Mouse (Mus musculus) urinary bladder, postnatal 10 days (tissue): ENCODE results near the gene Natd1.

Experiments
- DNase-seq: peaks from one replicate; pipeline ENCODE4 v3.0.0; 2022; ENCODE audit warnings: low spot score

Gene Natd1

DNA sequence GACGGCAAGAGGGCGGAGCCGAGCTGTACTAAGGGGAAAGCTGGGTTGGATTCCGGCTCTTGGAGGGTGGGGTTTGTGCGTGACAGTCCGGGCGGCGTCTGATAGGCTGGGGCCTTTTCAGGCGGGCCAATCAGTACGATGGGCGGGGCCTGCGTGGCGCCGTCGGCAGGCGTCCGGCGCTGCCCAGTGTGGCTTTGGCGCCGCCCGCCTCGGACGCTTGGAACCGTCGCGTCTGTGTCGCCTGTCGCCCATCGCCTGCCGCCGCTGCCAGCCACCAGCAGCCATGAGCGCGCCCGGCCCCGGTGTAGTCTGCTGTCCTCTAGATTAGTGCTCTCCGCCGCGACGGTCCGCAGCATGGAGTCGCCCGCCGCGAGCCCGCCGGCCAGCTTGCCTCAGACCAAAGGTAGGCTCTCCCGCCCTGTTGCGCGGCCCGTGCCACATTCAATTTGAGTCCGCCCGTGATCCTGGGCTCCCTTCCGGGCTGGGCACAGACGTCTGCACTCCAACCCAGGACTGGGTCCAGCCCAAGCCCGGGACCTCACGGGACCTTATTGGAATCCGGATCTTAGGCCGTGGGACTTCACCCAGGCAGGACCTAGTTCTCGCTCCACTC is 17.4 kb upstream of the Natd1 start, which contains the start of gene Map2k3:
Gene Map2k3 (plus strand): TSS at position 165 of the 613 bp plus-strand sequence.
- DNase-seq: peak; percentile 87

DNA sequence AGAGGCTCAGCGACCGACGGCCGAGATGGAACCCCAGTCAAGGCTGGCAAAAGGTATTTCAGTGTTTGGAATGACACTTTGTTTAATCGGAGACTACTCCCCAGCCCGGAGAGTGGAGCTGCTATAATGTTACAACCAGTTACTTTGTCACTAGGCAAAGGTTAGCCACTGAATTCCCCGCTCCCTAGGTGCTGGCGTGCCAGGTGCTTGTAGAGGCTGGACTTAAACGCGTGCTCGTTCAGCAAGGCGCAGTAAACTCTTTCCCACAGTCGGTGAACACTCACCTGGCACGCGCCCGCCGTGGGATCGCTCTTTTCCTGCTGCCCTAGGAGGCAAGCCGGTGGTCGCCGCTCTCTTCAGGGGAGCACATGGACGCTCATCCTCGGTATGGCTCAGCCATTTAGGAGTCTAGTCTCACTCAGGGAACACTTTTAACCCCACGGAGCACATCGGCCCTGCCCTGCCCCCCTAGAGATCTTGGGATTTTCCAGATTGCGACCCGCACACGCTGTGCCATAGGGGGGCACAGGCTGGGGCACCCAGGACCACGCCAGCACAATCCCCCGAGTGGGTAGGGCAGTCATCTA is 16.8 kb upstream of the Natd1 start:
- no peak for DNase-seq

DNA sequence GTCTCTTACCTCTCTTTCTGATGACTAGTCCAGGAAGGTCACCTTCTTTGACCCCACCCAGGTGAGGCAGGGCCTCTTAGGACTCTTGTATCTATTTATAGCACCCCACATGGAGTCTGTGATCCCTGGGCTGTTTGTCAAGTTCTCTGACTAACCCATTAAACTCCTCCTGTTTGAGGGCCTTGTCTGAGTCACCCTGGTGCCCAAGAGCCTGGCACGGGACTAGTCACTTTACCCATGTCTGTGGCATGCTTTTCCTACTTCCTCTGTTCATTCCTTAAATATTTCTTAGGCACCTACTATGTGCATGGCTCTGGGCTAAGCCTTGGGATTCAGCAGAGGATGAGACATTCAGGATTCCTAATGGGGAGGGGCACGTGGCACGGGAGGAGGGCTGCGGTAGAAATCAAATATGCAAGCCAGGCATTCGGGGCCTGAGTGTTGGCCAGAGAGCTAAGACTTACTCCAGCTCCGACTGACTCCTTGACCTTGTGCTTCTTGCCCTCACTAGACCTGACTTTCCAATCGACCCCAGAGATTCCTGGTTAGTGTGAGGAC is 16.3 kb upstream of the Natd1 start:
- no peak for DNase-seq

DNA sequence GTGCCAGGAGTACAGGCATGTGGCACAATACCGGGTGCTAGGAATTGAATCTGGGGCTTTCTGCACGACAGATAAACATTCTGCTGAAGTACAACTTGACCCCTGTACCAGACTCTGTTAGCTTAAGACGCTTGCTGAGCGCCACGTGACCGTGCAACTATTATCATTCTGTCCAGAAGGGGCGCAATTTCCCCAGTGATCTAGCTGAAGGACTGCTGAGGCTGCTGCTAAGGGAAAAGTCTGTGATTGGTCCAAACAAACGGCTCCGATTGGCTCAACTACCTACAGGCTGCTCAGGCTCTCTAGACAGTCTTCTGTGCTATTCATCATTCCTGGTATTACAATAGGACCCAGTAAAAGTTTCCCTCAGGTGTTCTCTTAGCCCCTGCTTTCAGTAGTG is 12.7 kb upstream of the Natd1 start:
- peak; percentile 79 for DNase-seq

DNA sequence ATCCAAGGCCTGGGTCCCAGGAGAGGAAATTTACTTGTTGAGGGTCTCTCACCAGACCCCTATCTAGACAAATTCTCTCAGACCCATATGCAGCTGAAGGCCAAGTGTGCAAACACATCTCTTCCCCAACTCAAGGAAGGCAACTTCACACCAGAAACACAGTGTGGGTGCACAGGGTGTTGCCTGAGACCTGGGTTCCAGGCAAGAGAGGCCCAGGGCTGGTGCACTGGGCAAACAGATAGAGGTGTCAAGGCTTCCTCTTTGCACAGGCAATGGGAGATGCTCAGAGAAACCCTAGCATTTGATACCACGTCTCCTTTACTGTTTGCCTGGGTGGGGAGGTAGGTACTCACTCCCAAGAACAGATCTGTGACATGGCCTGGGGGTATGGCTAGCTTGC is 10.4 kb upstream of the Natd1 start:
- no peak for DNase-seq

DNA sequence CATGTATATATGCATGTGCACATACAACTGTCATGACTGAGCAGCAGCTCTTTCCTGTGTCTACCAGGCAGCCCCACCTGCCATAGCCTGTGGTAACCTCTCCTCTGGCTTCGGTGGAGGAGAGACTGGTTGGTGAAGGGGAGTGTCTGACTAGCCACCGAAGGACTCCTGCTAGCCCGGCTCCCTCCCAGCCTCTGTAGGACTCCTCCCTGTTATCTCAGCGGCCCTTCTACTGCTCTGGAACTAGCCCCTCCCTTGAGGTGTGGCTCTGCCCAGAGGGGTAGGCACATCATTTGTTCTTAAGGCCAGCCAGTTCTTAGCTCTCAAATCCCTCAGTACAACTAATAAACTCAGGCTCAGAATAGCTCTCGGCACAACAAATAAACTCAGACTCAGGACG is 9.9 kb upstream of the Natd1 start:
- DNase-seq: no peak

DNA sequence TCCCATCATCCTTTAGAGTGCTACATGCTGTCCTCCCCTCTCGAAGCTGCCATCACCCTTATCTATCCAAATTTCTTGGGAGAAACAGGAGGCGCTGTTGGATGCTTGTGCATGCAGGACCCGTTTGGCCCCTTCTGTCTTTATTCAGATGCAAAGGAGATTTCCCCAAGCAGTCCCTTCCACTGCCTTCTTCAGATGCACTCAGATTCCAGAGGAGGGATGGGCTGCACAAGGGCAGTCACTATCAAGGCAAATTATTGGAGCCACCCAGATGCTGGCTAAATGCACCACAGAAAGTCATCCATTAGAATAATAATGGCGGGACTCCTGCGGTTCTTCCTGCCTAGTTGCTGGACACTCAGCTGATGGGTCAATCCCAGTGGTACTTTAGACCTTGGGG is 8.4 kb upstream of the Natd1 start:
- DNase-seq: no peak

DNA sequence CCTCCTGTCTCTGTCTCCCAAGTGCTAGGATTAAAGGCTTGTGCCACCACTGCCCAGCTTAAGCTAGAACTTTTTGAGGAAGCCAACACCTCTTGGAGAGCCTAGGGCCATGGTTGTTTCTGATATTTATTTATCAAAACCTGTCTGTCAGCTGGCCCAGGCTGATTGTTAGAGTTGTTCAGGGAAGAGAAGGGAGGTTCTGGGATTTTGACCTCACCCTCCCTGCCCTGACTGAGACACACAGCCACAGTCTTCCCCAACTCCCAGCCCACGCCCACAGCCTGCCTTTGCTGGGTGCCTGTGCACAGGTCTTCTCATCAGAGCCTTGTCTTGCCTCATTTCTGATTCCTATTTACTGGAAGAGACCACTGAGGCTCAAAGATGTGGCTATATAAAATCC is 7.6 kb upstream of the Natd1 start:
- no peak for DNase-seq

DNA sequence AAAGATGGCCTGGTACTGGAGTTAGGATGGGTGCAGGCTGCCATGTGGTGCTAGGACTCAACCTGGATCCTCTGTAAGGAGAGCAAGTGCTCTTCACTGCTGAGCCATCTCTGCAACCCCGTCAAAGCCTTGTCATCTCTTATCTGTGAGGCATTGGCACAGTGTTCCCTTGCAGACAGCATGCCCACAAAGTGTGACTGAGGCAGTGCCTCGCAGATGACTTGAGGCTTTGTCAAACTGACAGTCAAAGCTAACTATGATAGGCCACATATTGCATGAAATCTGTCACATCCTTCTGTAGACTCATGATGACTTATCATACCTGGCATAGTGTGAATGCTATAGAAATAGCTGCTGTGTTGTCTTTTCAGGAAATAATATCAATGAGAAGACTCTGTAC is 5.5 kb upstream of the Natd1 start:
- no peak for DNase-seq

DNA sequence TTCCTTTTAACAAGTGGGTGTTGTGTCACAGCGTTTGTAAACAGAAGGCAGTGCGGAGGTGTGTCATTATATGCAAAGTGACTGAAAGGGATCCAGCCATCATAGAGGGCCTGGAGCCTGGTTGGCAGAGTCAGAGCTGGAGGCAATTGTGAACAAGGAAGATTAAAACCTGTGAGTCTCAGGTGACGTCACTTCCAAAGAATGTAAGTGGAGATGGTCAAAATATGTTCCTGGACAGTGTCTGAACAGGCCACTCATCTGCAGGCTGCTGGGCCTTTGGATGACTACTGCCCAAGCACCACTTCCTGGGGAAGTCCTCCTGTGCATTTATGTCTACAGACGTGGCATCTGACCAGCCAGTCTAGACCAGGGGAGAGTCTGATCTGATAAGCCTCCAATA is 651 bp upstream of the Natd1 start:
- no peak for DNase-seq

DNA sequence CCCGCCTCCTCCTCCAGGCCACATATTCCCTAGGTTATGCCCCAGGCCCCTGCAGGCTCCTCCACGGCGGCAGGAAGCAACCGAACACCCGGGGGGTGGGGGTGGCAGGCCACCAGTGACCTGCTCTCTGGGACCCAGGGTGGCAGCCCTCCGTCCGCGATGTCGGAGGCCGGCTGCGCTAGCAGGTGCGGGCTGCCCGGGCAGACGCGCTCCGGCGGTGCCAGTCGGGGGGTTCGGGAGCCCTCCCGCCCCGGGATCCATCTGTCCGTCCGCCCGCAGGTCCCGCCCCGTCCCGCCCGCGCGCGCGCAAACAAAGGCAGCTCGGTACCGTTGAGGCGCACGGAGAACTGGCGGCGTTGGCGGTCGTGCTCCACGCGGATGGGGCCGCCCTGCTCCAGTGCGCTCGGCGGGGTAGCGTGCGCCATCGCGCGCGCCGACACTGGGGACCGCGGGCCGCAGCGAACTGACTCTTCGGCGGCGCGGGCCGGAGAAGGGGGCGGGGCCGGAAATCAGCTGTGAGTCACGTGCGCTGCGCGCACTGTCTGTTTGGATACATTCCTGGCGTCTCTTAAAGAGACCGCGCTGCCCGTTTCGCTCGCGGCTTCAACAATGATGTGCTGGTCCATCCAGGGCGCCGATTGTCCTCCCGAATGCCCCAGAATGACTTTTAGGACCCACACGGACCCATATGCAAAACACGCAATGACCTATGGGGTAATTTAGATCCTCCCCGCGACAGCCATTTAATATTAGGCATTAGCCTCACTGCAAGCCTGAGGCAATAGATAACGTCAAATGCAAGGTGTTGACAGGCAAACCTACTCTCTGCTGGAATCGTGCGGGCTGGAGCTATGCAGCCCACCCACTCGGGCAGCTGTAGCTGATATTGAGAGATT is 1.0 kb downstream of the Natd1 start:
- DNase-seq: peak; percentile 48

DNA sequence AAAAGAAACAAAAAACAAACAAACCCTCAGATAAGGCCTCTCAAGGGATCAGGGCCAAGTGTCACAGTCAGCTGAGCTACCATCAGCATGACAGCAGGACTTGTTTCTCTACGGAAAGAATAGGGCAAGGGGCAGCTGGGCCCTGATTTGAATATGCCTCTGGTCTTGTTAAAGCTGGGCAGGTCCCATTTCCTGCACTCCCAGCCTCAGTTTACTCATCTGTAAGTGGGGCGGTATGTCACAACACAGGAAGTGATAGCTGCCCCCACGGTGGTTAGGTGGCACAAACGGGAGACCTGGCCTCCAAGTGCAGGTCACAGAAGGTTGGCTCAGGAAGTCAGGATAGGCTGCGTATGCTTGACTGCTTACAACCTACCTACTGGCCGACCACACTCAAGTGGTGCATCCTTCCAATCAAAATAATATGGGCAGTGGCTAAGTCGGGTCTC is 2.0 kb downstream of the Natd1 start:
- no peak for DNase-seq

DNA sequence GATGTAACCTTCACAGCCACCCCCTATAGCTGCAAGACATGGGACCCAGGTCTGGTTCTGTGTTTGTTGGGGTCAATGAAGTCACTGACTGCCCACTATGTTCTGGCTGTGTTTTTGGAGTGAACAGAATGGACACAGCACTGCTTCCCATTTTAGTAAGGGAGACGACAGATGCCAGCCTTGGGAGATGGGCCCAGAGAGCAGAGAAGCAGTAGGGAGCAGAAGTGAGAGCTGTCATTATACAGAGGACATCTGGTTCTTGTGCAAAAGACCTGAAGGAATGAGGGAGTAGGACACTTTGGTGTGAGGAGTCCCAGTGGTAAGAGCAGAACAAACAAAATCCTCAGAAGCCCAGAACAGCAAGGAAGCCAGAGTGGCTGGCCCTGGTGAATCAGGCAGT is 4.9 kb downstream of the Natd1 start:
- DNase-seq: no peak

DNA sequence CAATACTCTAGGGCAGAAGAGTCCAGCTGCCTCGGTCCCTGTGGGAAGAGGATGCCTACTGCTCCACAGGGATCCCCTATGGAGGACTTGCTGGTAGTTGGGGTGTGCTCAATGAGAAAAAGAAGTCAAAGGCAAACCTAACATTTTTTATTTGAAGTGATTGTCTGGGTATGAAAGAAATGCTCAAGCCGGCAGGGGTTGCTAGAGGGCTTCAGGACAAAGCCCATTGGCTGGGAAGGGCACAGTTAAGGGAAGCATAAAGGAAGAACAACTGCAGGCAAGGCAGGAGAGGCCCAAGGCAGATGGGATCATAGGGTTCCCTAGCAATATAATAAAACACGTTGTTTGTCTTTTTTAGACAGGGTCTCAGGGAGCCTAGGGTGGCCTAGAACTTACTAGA is 6.5 kb downstream of the Natd1 start:
- DNase-seq: no peak

DNA sequence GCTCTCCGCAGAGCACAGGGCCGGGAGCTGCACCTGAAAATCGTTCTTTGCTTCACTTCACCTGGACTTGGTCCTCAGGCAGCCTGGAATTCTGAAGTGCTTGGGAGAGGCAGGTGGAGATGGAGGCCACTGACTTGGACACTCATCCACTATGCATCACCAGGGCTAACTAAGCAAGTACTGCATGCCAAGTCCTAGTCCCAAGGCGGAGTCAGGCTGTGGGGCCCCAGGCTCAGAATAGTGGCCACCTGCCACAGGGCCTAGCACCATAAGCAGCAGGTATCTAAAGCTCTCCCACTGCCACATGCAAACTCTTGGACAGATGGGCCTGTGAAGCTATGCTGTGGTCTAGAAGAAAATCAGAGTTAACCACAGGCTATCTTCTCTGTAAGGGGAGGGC is 8.1 kb downstream of the Natd1 start:
- no peak for DNase-seq

DNA sequence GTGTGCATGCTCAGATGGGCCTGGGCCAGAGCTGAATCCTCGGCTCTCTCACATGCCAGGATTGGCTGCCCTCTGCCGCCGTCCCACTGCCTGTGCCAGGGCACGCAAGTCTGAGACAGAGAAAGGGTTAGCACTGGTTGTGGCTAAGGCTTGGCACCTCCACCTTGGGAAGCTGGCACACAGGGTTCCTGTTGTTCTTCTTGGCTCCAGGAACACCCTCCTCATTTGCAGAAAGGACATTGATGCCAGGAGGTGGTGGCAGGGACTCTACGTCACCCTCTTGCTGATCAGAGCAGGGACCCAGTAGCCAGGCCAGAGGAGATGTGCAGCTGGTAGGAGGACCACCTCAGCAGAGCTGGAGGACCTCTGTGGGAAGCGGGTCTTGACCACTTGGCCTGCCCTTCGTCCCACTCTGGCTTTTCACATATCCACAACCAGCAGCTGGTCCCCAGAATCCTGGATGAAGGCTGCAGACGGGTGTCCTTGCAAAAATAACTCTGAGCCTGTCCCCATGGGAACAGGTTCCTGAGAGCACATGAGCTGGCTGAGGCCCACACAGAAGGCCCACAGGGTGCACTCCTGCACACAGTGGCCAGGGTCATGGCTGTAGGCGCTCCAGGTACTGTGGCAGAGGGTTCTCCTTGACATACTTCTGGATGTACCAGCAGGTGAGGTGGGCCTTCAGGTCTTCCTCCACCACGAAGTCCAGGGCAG is 9.0 kb downstream of the Natd1 start:
- DNase-seq: no peak

DNA sequence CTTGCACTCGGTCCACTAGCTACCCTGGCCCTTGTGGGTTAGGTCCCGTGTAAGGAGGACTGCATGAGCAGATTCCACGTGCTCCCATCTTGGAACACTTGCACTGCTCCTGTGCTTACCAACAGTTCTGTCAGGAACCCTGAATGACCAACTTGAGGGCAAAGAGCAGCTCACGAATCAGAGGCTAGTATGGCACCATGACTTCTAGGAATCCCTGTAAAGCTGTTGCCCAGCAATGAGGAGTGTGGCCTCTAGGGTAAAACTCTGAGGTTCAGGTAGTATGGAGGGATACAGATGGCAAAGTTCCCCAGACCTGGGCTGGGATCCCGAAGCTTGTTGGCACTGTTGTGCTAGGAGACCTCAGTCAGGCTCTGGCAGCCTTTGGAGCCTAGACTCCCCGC is 10.9 kb downstream of the Natd1 start:
- DNase-seq: no peak

DNA sequence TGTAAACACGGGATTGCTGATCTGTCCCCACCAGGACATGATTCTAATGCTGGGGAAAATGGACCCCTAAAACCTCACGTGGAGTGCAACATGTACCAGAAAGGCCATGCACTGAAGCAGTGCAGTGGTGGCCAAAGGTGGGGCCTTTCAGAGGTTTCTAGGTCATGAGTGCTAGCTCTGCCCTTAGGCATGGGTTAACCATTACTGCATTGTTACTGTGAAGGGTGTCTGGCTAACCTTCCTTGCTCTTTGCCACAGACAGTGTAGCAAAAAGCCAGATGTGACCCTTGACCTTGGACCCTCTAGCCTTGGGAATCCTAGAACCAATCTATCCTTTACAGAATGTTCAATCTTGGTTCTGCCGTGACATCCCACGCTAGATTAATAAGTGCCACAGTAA is 12.1 kb downstream of the Natd1 start:
- DNase-seq: no peak

DNA sequence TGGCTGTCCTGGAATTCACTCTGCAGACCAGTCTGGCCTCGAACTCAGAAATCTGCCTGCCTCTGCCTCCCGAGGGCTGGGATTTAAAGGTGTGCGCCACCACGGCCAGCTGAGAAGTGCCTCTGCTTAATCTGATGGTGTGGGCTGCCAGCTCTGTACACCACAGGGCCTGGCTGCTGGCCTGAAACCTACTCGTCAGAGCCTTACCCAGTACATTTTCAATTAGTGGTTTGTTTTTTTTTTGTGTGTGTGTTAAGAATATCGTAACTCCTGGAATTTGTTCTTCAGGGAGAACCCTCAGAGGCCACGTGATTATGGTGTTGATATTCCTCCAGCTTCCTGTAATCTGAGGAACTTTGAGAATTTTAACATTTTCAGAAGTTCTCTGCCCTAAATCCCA is 12.5 kb downstream of the Natd1 start:
- DNase-seq: no peak

DNA sequence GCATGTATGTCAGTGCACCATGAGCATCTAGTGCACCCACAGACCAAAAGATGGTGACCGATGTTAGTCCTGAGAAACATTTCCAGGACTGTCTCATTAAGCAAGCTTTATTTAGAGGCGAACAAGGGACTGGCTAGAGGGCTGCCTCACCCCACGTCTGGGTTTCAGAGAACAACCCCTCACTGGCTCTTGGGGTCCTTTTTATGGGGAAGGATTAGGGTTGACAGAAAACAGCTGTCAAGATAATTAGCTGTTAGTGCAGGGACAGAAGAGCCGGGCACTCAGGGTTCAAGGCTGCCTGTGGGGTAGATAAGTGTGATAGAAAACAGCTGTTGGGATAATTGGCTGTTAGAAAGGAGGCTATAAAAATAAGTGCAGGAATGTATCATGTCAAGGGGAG is 18.6 kb downstream of the Natd1 start:
- no peak for DNase-seq

DNA sequence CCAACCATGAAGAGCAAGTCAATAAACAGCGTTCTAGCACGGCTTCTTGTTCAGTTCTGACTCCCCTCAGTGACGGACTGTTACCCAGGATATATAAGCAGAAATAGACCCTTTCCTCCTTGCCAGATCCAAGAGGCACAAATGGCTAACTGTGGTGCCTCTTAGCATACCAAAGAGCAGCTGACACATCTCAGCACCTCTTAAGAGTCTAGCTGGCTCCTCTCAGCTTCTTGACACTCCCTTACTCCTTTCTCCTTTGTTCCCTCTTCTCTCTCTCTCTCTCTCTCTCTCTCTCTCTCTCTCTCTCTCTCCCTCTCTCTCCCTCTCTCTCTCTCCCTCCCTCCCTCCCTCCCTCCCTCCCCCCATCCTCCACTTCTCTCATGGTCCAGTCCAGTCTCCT is 23.8 kb downstream of the Natd1 start:
- DNase-seq: no peak

DNA sequence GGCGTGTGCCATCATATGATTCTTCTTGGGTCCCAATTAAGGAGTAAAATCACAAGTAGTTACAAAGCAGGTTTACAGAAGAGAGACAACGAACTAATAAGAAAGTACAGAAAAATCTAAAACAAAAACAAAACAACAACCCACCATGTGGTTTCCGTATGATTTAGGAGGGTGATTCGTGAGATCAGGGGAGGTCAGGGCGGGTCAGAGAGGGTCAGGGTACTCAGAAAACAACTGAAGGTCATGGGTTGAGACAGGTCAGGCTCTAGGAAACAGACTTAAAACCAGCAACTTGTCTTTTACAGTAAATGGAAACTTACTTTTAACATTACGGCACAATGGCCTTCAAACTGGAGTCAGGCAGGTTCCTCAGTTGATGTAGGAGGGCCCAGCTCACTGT is 24.3 kb downstream of the Natd1 start:
- DNase-seq: no peak
